Mouse (Mus musculus) midbrain, embryonic 12.5 days (tissue): ENCODE data around the gene Bpifb2. TPM values are rescaled to one million over a fixed set of nuclear protein-coding genes. Genes with fewer than 3 reads are reported as not detected.
"Not testable (repeated sequence)": the region's sequence is repeated elsewhere in the genome, so short reads cannot be mapped to it uniquely, and the experiment has no call there.

Experiments
- ATAC-seq: fragments of 200-750 bp; cut with Nextera tagmentation; 2 replicates; pipeline ENCODE4 v1.8.0; 2017; ENCODE audit warnings: low read depth, moderate TSS enrichment, moderate library complexity; ENCODE audit not compliant: low FRiP score
- H3K27ac ChIP-seq: fragments of 300-500 bp; sonication (generic); replicated peaks from 2 replicates; pipeline ENCODE4 v1.5.1; 2016; ENCODE audit warnings: mild to moderate bottlenecking
- H3K27me3 ChIP-seq: fragments of 300-500 bp; sonication (generic); 2 replicates; pipeline ENCODE4 v1.6.1; 2016; ENCODE audit warnings: mild to moderate bottlenecking
- H3K36me3 ChIP-seq: fragments of 300-500 bp; sonication (generic); 2 replicates; pipeline ENCODE4 v1.6.1; 2016
- H3K4me1 ChIP-seq: fragments of 300-500 bp; sonication (generic); 2 replicates; pipeline ENCODE4 v1.6.1; 2016
- H3K4me2 ChIP-seq: fragments of 300-500 bp; sonication (generic); replicated peaks from 2 replicates; pipeline ENCODE4 v1.6.1; 2016; ENCODE audit warnings: mild to moderate bottlenecking, moderate library complexity
- H3K4me3 ChIP-seq: fragments of 300-500 bp; sonication (generic); 2 replicates; pipeline ENCODE4 v1.5.1; 2016; ENCODE audit warnings: mild to moderate bottlenecking
- H3K9ac ChIP-seq: fragments of 300-500 bp; sonication (generic); replicated peaks from 2 replicates; pipeline ENCODE4 v1.6.1; 2016; ENCODE audit warnings: mild to moderate bottlenecking, moderate library complexity
- H3K9me3 ChIP-seq: fragments of 300-500 bp; sonication (generic); 2 replicates; pipeline ENCODE4 v1.6.1; 2016; ENCODE audit warnings: mild to moderate bottlenecking
- WGBS: fragments of 180-500 bp; shearing (Covaris S2); methylation state at CpG from one replicate; pipeline ENCODE4 v1.1.7; 2016; 5-methylcytosine and 5-hydroxymethylcytosine counted together
- polyA plus RNA-seq: library from polyadenylated mRNA; unstranded; fragments of >200 nt; fragmentation: Nextera tagmentation; extraction: Ambion mirVana; gene quantifications from 2 replicates; pipeline ENCODE4 v1.2.1, GENCODE M21; 2016

Gene Bpifb2
- polyA plus RNA-seq = not detected in 2 replicates

DNA sequence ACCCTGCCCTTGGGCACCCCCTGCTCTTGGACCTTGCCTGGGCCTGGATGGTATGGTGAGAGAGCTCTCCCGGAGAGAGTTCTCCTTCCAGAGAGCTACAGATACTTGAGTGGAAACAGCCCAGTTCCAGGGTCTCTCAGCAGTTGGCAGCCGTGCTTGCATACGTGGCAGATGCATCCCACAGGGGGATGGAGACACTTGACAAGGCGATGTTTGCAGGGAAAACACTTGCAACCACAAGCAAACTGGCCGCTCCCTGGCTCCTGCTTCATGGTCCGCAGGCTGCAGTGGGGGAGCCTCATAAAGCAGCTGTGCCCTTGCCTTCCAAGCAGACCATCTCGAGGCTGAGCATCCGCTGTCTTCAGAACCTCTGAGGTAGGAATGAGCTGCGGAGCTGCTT is at the start of gene Bpifb2:
Gene Bpifb2, plus strand, starts transcription at position 301 of the 400 bp plus-strand sequence.
- Histone ChIP-seq H3K36me3 (no peaks in the 10 kb centered on the region), H3K9ac (no peak within 1 kb of the TSS), H3K27ac (no peak within 1 kb of the TSS), H3K9me3 (no peaks in the 10 kb centered on the region), H3K4me2 (no peak within 1 kb of the TSS), H3K4me3 (no peak within 1 kb of the TSS), H3K27me3 (no peaks in the 10 kb centered on the region), H3K4me1 (no peaks in the 10 kb centered on the region)
- ATAC-seq = no peak
- WGBS = 77% methylated on average over 9 of the region's 9 CpGs

DNA sequence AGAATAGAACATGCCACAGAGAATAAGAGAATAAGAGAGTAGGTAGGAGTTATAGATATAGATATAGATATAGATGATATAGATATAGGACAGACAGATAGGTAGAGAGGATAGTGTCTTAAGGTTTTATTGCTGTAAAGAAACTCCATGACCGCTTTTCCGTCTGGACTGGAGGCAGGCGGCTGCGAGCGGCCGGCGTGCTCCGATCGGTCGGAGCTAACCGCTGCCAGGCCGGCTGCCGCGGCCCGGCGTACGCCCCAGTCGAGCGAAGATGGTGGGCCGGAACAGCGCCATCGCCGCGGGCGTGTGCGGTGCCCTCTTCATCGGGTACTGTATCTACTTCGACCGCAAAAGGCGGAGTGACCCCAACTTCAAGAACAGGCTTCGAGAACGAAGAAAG is 48.9 kb upstream of the Bpifb2 start:
- not testable (repeated sequence) for H3K4me3 ChIP-seq, H3K27ac ChIP-seq, H3K4me1 ChIP-seq, H3K27me3 ChIP-seq, H3K9me3 ChIP-seq, ATAC-seq, H3K36me3 ChIP-seq, H3K9ac ChIP-seq, H3K4me2 ChIP-seq
- whole genome bisulfite sequencing = 60% methylated on average over 32 of the region's 32 CpGs

DNA sequence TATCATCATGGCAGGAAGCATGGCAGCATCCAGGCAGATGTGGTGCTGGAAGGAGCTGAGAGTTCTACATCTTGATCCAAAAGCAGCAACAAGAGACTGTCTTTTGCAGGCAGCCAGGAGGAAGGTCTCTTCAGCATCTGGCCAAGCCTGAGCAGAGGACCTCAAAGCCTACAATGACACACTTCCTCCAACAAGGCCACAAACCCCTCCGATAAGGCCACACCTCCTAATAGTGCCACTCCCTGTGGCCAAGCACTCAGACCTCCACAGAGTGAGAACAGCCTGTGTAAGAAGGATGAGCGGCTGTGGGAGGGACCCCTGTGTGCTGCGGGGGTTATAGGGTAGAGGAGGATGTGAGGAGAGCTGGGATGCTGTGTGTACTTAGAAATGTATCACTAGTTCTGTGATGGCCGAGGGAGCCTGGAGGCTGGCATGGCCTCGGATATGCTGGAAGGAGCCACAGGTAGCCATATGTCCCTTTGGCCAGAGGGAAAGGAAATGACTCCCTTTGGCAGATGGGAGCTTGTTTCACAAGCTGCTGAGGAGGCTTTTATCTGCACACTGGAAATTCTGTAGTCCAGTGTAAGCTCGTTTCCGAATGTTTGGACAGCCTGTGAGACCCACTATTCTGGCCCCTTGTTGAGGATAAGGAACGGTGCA is 47.5 kb upstream of the Bpifb2 start:
- Histone ChIP-seq H3K4me1 (0 out of 2 replicates have a peak, but pooled peaks cover 2% of the 10 kb centered on the region), H3K9me3 (no peaks in the 10 kb centered on the region), H3K4me2 (no peak overlapping the region), H3K27ac (no peak overlapping the region), H3K9ac (no peak overlapping the region), H3K4me3 (no peak overlapping the region), H3K27me3 (no peaks in the 10 kb centered on the region), H3K36me3 (no peaks in the 10 kb centered on the region)
- ATAC-seq = no peak
- WGBS = 85% methylated on average over 8 of the region's 8 CpGs

DNA sequence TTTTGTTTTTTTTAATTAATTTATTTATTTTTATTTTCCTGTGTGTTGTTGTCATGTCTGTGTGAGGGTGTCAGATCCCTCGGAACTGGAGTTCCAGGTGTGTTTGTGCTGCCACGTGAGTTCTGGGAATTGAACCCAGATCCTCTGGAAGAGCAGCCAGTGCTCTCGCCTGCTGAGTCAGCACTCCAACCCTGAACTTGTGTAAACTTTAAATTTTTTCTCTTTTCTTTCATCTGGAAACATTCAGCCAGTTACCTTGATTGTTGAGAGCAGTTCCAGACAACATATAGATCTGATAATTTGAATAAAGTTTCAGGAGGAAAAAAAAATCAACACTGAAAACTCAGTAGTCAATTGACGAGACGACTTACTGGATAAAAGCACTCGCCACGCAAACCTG is 46.1 kb upstream of the Bpifb2 start:
- Histone ChIP-seq H3K4me3 (no peak overlapping the region), H3K36me3 (no peaks in the 10 kb centered on the region), H3K9me3 (no peaks in the 10 kb centered on the region), H3K4me1 (0 out of 2 replicates have a peak, but pooled peaks cover 2% of the 10 kb centered on the region), H3K27me3 (no peaks in the 10 kb centered on the region), H3K4me2 (no peak overlapping the region), H3K9ac (no peak overlapping the region), H3K27ac (no peak overlapping the region)
- WGBS = 84% methylated on average over 7 of the region's 7 CpGs
- ATAC-seq = no peak

DNA sequence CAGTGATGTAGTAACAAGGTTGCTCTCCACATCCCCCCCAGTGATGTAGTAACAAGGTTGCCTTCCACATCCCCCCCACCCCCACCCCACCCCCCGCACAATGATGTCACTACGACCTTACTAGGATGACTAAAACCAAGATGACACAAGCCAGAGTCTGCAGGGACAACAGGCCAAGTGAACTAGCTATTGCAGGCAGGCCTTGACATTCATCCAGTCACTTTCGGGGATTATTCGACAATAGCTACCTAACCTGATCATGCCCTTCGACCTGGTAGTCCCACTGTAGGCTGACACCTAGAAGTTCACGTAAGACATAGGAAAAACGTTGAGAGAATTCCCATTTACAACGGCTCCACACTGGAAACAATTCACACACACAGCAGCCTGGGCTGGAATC is 41.6 kb upstream of the Bpifb2 start:
- Histone ChIP-seq H3K9me3 (no peaks in the 10 kb centered on the region), H3K27ac (no peak overlapping the region), H3K4me1 (no peaks in the 10 kb centered on the region), H3K4me3 (no peak overlapping the region), H3K4me2 (no peak overlapping the region), H3K36me3 (no peaks in the 10 kb centered on the region), H3K9ac (no peak overlapping the region), H3K27me3 (no peaks in the 10 kb centered on the region)
- 88% methylated on average over 8 of the region's 8 CpGs for whole genome bisulfite sequencing
- no peak for ATAC-seq

DNA sequence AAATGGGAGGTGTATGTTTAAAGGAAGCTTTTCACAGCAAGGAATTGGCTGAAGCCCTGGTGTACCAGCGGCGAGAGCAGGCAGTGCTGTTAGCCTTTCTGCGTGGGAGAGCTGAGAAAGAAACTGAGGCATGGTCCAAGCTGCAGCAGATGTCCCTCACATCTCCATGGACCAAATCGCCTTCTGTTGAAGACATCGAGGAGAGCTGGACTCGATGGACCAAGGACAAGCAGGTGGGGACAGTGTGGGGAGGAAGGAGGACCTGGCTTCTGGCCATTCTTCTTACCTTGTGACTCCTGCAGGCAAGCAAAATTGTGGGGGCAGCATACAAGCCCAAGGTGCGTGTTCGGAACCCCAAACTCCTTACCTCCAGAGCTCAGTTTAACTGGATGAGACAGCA is 32.0 kb upstream of the Bpifb2 start:
- Histone ChIP-seq H3K36me3 (no peaks in the 10 kb centered on the region), H3K9ac (no peak overlapping the region), H3K9me3 (no peaks in the 10 kb centered on the region), H3K4me1 (no peaks in the 10 kb centered on the region), H3K27me3 (no peaks in the 10 kb centered on the region), H3K4me2 (no peak overlapping the region), H3K4me3 (no peak overlapping the region), H3K27ac (no peak overlapping the region)
- 88% methylated on average over 8 of the region's 8 CpGs for WGBS
- ATAC-seq = no peak

DNA sequence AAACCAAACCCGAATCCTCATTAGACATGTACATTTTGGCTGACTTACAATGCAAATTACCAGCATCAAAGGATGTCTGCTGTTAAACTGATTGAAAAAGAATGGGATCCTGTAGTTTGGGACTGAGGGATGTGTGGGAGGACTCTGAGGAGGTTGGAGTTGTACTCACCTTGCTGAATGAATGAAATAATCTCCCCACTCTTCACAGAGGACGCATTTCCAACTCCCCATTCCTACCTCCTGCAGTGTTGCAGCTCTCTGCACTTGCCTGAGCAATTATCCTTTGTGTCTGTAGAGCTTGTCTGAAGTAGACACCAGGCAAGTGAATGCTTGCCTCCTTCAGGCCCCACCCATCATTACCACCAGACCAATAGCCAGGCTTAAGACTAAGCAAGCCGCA is 26.5 kb upstream of the Bpifb2 start:
- no peak overlapping the region for H3K9ac ChIP-seq
- no peaks in the 10 kb centered on the region for H3K36me3 ChIP-seq
- H3K4me2 ChIP-seq = no peak overlapping the region
- peaks cover under 1% of the 10 kb centered on the region; the same call in 1 of the 2 replicates for H3K4me1 ChIP-seq
- no peak for ATAC-seq
- H3K27me3 ChIP-seq = no peaks in the 10 kb centered on the region
- H3K27ac ChIP-seq = no peak overlapping the region
- no peak overlapping the region for H3K4me3 ChIP-seq
- no peaks in the 10 kb centered on the region for H3K9me3 ChIP-seq
- WGBS = 78% methylated on average over 3 of the region's 3 CpGs

DNA sequence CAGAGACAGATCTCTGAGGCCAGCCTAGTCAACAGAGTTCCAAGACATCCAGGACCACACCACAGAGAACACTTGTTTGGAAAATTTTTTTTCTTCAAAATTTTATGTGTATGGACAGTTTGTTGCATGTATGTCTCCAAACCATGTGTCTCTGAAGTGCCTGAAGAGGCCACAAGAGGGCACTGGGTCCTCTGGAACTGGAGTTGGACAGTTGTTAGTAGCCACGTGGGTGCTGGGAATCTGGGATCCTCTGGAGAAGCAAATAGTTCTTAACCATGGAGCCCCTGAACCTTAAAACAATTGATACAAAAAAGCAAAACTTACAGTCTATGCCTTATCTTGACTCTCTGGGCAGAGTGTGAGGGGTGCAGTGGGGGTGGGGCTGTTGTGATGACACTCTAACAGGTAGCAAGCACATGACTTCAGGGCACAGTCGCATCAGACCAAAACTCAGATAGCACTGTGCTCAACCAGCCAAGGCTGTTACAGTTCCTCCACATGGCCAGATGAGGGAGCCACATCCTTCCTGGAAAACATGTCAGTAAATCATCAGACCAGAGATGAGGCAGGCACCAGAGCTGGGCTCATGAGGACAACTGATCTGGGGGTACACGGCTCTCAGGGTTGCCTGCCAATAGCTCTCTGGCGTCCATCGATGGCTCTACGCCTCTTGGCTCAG is 24.4 kb upstream of the Bpifb2 start:
- no peak for ATAC-seq
- Histone ChIP-seq H3K4me3 (no peak overlapping the region), H3K9ac (no peak overlapping the region), H3K27ac (no peak overlapping the region), H3K27me3 (peaks cover 10% of the 10 kb centered on the region), H3K4me2 (no peak overlapping the region), H3K36me3 (no peaks in the 10 kb centered on the region), H3K4me1 (peaks cover 6% of the 10 kb centered on the region; the same call in 1 of the 2 replicates), H3K9me3 (no peaks in the 10 kb centered on the region)
- WGBS = 89% methylated on average over 6 of the region's 6 CpGs

DNA sequence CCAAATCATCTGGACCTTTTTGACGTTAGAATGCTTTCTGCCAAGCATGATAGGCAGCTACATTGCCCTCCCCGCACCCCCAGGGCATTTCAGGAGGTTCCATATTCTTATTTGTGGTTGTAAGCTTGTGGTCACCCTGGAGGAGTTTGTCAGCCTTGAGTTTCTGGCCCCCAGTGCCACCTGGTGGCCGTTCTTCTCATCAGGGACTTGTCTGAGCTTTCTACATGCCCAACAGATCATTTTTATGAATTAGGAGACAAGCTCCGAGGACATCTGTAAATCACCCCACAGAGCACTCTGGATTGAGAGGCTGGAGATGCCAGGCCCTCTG is 23.9 kb upstream of the Bpifb2 start:
- H3K9me3 ChIP-seq = no peaks in the 10 kb centered on the region
- H3K4me3 ChIP-seq = no peak overlapping the region
- 61% methylated on average over 4 of the region's 4 CpGs for WGBS
- no peak for ATAC-seq
- no peaks in the 10 kb centered on the region for H3K36me3 ChIP-seq
- H3K4me2 ChIP-seq = no peak overlapping the region
- H3K9ac ChIP-seq = no peak overlapping the region
- H3K27me3 ChIP-seq = peaks cover 15% of the 10 kb centered on the region
- no peak overlapping the region for H3K27ac ChIP-seq
- H3K4me1 ChIP-seq = peaks cover 6% of the 10 kb centered on the region; the same call in 1 of the 2 replicates

DNA sequence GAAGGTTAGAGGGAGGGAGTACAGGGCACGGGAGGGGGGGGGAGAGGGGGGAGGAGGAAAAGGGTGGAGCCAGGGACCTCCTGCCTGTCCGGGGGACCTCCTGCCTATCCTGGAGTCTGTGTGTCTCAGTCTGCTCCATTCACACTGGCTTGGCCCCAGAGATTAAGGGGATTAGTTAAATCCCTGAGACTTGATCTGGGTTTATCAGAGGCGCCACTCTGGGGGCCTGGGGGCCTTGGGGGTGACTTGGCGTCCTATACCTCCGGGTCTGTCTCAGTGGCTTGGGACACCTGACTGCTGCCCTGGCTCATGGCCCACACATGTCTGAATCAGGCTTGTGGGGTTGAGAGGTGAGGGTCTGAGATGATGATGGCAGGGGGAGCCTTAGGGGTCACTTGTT is 21.3 kb upstream of the Bpifb2 start:
- H3K9ac ChIP-seq = no peak overlapping the region
- WGBS = 5% methylated on average over 5 of the region's 5 CpGs
- no peaks in the 10 kb centered on the region for H3K9me3 ChIP-seq
- H3K36me3 ChIP-seq = no peaks in the 10 kb centered on the region
- H3K4me2 ChIP-seq = no peak overlapping the region
- peaks cover 6% of the 10 kb centered on the region; the same call in 1 of the 2 replicates for H3K4me1 ChIP-seq
- peaks cover 16% of the 10 kb centered on the region for H3K27me3 ChIP-seq
- ATAC-seq = no peak
- no peak overlapping the region for H3K27ac ChIP-seq
- H3K4me3 ChIP-seq = no peak overlapping the region

DNA sequence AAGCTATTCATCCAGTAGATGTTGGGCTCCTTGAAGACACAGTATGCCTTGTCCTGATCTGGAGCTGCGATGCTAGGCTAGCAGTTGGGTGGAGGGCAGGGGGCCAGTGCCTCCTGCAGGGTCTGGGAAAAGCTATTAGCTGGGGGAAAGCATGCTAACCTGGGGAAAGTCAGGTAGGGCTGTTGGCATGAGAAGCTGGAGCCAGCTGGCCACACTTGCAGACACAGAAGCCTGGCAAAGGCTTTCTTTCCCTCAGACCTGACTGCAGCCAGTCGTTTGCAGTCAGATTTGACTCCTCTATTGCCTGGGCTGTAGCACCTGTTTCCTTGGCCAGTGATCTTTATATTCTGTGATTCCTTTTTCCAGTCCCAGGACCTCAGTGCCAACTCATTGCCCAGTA is 15.3 kb upstream of the Bpifb2 start:
- Histone ChIP-seq H3K4me2 (no peak overlapping the region), H3K9ac (no peak overlapping the region), H3K9me3 (no peaks in the 10 kb centered on the region), H3K36me3 (no peaks in the 10 kb centered on the region), H3K4me1 (no peaks in the 10 kb centered on the region), H3K27me3 (peaks cover 14% of the 10 kb centered on the region), H3K27ac (no peak overlapping the region), H3K4me3 (no peak overlapping the region)
- no peak for ATAC-seq
- WGBS = 73% methylated on average over 2 of the region's 2 CpGs

DNA sequence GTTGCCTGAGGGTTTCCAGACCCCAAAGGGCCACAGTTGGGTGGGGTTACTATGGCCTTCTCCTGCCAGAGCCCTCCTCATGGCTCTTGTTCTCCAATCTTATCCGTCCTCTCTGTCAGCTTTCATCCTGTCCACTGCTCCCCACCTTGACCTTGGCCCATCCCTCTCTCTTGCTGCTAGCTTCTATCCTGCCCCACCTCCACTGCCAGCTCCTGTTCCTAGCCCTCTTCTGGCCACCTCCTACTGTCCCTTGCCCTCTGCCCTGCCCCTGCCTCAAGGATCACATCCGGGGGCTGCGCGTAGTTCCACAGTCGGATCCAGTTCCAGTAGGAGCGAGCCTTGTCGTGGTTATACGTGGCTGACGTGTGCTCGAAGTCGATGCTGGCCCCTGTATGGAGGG is 14.5 kb upstream of the Bpifb2 start:
- Histone ChIP-seq H3K9ac (no peak overlapping the region), H3K4me1 (no peaks in the 10 kb centered on the region), H3K27me3 (peaks cover 7% of the 10 kb centered on the region), H3K27ac (no peak overlapping the region), H3K36me3 (no peaks in the 10 kb centered on the region), H3K9me3 (no peaks in the 10 kb centered on the region), H3K4me2 (no peak overlapping the region), H3K4me3 (no peak overlapping the region)
- ATAC-seq = no peak
- WGBS = 90% methylated on average over 11 of the region's 11 CpGs
